Mouse (Mus musculus): ENCODE measurements at regions not wholly inside any gene's neighbourhood (a gene's known extent, or its start where the extent isn't known, plus 50 kb on each side); places are given as distances from the start of the nearest gene placed in this dataset.

DNA sequence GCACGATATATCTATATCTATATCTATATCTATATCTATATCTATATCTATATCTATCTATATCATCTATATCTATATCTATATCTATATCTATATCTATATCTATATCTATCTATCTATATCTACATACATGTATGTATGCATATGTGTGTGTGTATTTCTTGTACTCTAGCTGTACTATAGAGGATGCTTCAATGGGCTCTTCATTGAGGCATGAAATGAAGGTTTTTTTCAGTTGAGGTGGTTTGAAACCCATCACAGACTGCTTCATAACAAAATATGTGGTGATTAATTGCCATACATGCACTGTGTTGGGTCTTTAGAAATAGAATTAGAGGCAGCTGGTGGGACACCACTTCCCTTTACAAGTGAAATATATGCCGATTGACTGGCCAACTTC, 177.9 kb upstream of the Ogfrl1 start:
- Histone ChIP-seq H3K4me2 (replicated peaks; ENCODE audit: low read depth, low read length) (no peak overlapping the region), H3K27ac (ENCODE audit: low read length) (no peak overlapping the region), H3K36me3 (ENCODE audit: insufficient read depth, low read length) (no peaks in the 10 kb centered on the region), H3K27me3 (ENCODE audit: insufficient read depth, low read length) (no peaks in the 10 kb centered on the region), H3K4me1 (ENCODE audit: insufficient read depth, low read length) (no peaks in the 10 kb centered on the region), H3K9me3 (ENCODE audit: low read length) (no peaks in the 10 kb centered on the region), H3K4me3 (ENCODE audit: low read length) (no peak overlapping the region), H3K9ac (replicated peaks; ENCODE audit: low read length) (no peak overlapping the region)
- no peak for ATAC-seq (ENCODE audit: low FRiP score, low TSS enrichment)
- 88% methylated on average over 2 of the region's 2 CpGs for WGBS

DNA sequence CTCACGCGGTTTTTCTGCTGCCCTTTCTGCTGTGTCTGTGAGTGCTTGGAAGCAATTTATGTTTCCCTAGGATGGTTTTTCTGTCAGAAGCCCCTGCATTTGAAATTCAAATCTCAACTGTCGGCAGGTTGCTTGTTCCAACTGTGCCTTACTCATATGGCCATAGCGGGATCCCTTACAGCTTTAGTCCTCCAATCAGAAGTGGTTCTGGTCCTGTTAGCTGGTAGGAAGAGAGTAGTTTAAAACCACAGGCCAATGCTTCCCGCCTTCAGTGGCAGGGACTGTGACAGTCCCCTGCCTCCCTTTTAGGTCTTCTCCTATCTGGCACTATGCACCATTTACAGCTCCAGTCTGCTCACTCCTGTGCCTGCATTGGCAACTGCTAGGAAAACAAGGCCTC, 178.6 kb upstream of the Ogfrl1 start:
- Histone ChIP-seq H3K4me3 (ENCODE audit: low read length) (no peak overlapping the region), H3K4me1 (ENCODE audit: insufficient read depth, low read length) (no peaks in the 10 kb centered on the region), H3K4me2 (replicated peaks; ENCODE audit: low read depth, low read length) (no peak overlapping the region), H3K27me3 (ENCODE audit: insufficient read depth, low read length) (no peaks in the 10 kb centered on the region), H3K36me3 (ENCODE audit: insufficient read depth, low read length) (no peaks in the 10 kb centered on the region), H3K27ac (ENCODE audit: low read length) (no peak overlapping the region), H3K9ac (replicated peaks; ENCODE audit: low read length) (no peak overlapping the region), H3K9me3 (ENCODE audit: low read length) (no peaks in the 10 kb centered on the region)
- no peak for ATAC-seq (ENCODE audit: low FRiP score, low TSS enrichment)
- WGBS, result 71% methylated on average over 5 of the region's 5 CpGs

DNA sequence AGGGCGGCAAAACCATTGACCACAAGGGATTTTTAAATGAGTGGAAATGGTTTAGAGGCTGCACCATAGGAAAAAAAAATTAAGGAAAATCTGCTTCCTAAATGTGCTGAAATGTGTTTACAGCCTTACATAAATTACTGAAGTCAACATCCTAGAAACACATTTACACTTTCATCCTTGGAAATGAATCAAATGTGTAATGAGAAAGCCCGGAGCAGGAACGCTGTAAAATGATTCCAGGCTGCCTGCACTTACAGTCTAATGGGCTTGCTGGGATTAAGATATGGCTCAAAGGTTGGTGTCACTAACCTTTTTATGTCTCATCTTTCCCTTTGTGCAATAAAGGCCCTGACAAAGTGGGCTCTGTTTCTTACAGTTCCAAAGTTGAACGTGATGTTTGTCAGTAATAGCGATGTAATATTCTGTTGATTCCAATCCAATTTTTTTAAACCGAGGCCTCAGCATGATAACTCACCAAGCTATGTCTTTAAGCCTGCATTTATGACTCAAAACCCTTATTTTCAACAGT, 172.1 kb upstream of the B3gat2 start:
- no peak for ATAC-seq (ENCODE audit: low FRiP score, low TSS enrichment)

DNA sequence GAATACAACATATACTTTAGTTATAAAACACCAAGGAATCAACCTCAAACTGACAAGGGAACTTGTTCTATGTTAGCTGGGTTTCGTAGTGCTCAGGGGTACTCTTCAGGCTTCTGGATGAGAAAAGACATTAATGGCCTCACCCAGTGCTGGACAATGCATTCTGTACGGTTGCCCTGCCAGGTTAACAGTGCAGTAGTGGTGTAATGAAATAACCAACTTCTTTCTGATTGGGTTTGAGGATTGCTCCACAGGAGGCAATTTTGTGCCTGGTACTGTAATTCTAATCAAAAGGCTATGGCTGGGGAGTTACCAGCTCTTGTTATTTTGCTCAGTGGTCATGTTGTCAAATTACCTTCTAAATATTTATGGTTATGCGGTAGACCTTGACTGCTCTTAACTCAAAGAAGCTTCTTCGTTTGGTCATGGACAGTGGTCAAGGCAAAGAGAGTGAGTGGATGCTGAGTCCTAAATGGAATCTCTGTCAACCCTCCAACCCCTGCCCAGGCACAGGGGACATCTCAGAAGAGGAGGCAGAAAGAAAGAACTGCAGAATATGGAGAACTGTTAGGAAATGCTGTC, 158.8 kb upstream of the B3gat2 start:
- no peaks in the 10 kb centered on the region for H3K4me1 ChIP-seq (ENCODE audit: insufficient read depth, low read length)
- 60% methylated on average over 4 of the region's 4 CpGs for WGBS
- no peak overlapping the region for H3K9ac ChIP-seq (replicated peaks; ENCODE audit: low read length)
- H3K36me3 ChIP-seq (ENCODE audit: insufficient read depth, low read length), result no peaks in the 10 kb centered on the region
- no peaks in the 10 kb centered on the region for H3K9me3 ChIP-seq (ENCODE audit: low read length)
- peak; percentile 77; the same call in 1 of the 2 replicates for ATAC-seq (ENCODE audit: low FRiP score, low TSS enrichment)
- no peak overlapping the region for H3K4me2 ChIP-seq (replicated peaks; ENCODE audit: low read depth, low read length)
- no peak overlapping the region for H3K4me3 ChIP-seq (ENCODE audit: low read length)
- no peaks in the 10 kb centered on the region for H3K27me3 ChIP-seq (ENCODE audit: insufficient read depth, low read length)
- H3K27ac ChIP-seq (ENCODE audit: low read length), result no peak overlapping the region

More for the DNA sequence above, 172.1 kb upstream of the B3gat2 start:
- Histone ChIP-seq H3K27me3 (ENCODE audit: insufficient read depth, low read length) (no peaks in the 10 kb centered on the region), H3K4me3 (ENCODE audit: low read length) (no peak overlapping the region), H3K4me2 (replicated peaks; ENCODE audit: low read depth, low read length) (no peak overlapping the region), H3K27ac (ENCODE audit: low read length) (no peak overlapping the region), H3K36me3 (ENCODE audit: insufficient read depth, low read length) (no peaks in the 10 kb centered on the region), H3K9ac (replicated peaks; ENCODE audit: low read length) (no peak overlapping the region), H3K4me1 (ENCODE audit: insufficient read depth, low read length) (no peaks in the 10 kb centered on the region), H3K9me3 (ENCODE audit: low read length) (no peaks in the 10 kb centered on the region)
- 50% methylated on average over 6 of the region's 6 CpGs for WGBS

DNA sequence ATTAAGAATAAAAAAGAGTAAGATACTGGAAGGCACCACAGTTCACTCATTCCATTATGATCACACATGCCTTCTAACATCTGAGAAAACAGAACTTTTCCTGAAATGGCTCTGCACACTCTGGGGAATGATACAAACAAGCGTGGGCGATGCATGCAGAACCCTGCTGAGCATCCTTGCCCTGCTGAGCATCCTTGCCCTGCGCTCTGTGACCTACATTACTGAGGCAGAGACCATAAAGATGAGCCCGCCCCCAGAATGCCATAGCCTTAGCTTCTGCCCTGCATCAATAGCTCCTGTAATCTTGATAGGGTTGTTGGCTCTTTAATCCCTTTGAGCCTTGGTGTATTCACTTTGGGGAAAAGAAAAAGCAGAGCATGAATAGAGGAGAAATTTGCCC, 132.2 kb upstream of the B3gat2 start:
- H3K9ac ChIP-seq (replicated peaks; ENCODE audit: low read length), result no peak overlapping the region
- no peak overlapping the region for H3K27ac ChIP-seq (ENCODE audit: low read length)
- no peaks in the 10 kb centered on the region for H3K4me1 ChIP-seq (ENCODE audit: insufficient read depth, low read length)
- no peaks in the 10 kb centered on the region for H3K27me3 ChIP-seq (ENCODE audit: insufficient read depth, low read length)
- ATAC-seq (ENCODE audit: low FRiP score, low TSS enrichment), result no peak
- no peaks in the 10 kb centered on the region for H3K36me3 ChIP-seq (ENCODE audit: insufficient read depth, low read length)
- 51% methylated on average over 4 of the region's 4 CpGs for WGBS
- H3K4me2 ChIP-seq (replicated peaks; ENCODE audit: low read depth, low read length), result no peak overlapping the region
- H3K9me3 ChIP-seq (ENCODE audit: low read length), result peaks cover 3% of the 10 kb centered on the region
- no peak overlapping the region for H3K4me3 ChIP-seq (ENCODE audit: low read length)

DNA sequence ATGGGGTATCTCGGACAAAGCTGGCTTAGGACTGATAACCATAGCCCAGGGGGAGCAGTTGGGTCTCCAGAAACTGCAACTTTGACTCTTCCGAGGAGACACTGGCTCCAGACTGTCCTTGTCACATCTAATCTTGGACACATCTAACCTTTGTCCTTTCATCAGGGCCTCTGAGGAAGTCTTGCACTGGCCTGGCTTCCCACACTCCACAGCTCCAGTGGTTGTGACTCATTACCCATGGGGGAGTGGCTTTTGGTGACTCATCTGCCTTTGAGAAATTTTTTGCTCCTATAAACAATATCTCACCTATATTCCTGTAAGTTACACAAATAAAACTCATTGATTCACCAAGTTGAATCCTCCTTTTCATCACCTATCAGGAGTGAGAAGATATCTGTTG, 116.5 kb upstream of the B3gat2 start:
- ATAC-seq (ENCODE audit: low FRiP score, low TSS enrichment), result no peak
- no peak overlapping the region for H3K4me3 ChIP-seq (ENCODE audit: low read length)
- WGBS, result 72% methylated on average over 2 of the region's 2 CpGs

DNA sequence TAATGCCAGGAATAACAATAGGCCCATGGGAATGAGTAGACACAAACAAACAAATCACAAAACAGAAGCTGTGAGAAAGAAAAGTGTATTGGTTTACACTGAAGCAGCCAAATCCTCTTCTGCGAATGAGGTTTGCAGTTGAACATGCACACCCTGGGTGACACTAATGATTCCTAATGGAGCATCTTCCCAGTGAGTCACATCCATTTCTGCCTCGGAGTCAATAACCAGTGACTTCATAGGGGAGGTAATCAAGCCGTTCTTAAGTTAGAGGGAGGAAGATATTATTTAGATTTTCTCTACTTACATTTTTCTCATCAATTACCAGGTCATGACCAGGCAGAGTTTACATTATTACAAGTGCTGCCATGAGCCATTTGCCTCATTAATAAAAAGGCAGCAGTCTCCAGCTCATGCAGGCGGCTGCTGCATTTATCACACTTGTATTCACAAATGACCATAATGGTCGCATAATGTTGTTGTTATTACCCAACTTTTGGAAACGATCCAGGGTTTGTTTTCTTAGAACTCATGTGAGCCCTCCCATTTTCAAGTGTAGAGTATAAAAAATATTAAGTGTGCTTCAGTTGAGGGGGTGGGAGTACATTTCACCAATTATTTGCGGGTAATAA, 112.6 kb upstream of the B3gat2 start:
- Histone ChIP-seq H3K4me2 (replicated peaks; ENCODE audit: low read depth, low read length) (no peak overlapping the region), H3K9ac (replicated peaks; ENCODE audit: low read length) (no peak overlapping the region), H3K27ac (ENCODE audit: low read length) (no peak overlapping the region), H3K27me3 (ENCODE audit: insufficient read depth, low read length) (no peaks in the 10 kb centered on the region), H3K4me3 (ENCODE audit: low read length) (no peak overlapping the region), H3K4me1 (ENCODE audit: insufficient read depth, low read length) (no peaks in the 10 kb centered on the region), H3K36me3 (ENCODE audit: insufficient read depth, low read length) (no peaks in the 10 kb centered on the region), H3K9me3 (ENCODE audit: low read length) (no peaks in the 10 kb centered on the region)
- no peak for ATAC-seq (ENCODE audit: low FRiP score, low TSS enrichment)
- 71% methylated on average over 7 of the region's 7 CpGs for WGBS

More for the DNA sequence above, 116.5 kb upstream of the B3gat2 start:
- H3K36me3 ChIP-seq (ENCODE audit: insufficient read depth, low read length), result no peaks in the 10 kb centered on the region
- H3K9ac ChIP-seq (replicated peaks; ENCODE audit: low read length), result no peak overlapping the region
- H3K4me1 ChIP-seq (ENCODE audit: insufficient read depth, low read length), result no peaks in the 10 kb centered on the region
- H3K27me3 ChIP-seq (ENCODE audit: insufficient read depth, low read length), result no peaks in the 10 kb centered on the region
- no peak overlapping the region for H3K4me2 ChIP-seq (replicated peaks; ENCODE audit: low read depth, low read length)
- no peak overlapping the region for H3K27ac ChIP-seq (ENCODE audit: low read length)
- no peaks in the 10 kb centered on the region for H3K9me3 ChIP-seq (ENCODE audit: low read length)

DNA sequence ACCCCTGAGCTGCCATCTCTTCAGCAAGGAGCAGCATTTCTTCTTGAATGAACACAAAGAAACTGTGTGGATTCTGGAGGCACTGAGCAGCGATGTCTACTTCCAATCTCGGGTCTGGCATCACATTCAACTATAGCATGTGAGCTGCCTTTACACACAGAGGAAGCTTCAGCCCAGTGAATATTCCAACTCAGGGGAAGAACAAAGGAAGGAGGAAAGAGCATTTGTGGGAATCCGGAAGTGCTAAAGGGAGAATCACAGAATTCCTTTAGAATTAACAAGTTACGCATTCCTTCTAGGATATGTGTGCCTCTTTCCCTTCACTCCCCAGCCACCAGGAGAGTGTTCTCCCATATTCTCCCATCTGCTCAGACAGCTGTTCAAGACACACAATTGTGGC, 111.7 kb upstream of the B3gat2 start:
- 86% methylated on average over 4 of the region's 4 CpGs for WGBS

DNA sequence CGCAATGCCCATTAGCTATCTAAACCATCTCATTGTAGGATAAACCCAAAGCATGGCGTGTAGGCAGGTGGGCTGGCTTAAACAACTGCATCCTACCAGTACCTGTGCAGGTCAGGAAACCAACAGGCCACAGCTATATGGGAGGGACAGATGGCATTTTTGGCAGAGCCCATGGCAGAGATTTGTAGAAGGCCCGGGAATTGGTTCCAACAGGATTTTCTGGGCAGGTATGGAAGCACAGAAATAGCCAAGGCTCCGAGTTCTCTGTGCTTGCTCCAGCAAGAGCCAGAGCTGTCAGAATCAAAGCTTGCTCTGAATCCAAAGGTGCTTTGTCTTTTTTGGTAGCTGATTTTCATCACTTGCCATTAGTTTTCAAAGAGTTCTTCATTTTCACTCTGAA, 107.9 kb upstream of the B3gat2 start:
- Histone ChIP-seq H3K27me3 (ENCODE audit: insufficient read depth, low read length) (no peaks in the 10 kb centered on the region), H3K36me3 (ENCODE audit: insufficient read depth, low read length) (no peaks in the 10 kb centered on the region), H3K27ac (ENCODE audit: low read length) (no peak overlapping the region), H3K4me3 (ENCODE audit: low read length) (no peak overlapping the region), H3K4me1 (ENCODE audit: insufficient read depth, low read length) (no peaks in the 10 kb centered on the region), H3K9ac (replicated peaks; ENCODE audit: low read length) (no peak overlapping the region), H3K4me2 (replicated peaks; ENCODE audit: low read depth, low read length) (no peak overlapping the region), H3K9me3 (ENCODE audit: low read length) (no peaks in the 10 kb centered on the region)
- 88% methylated on average over 4 of the region's 4 CpGs for WGBS
- no peak for ATAC-seq (ENCODE audit: low FRiP score, low TSS enrichment)

More for the DNA sequence above, 111.7 kb upstream of the B3gat2 start:
- Histone ChIP-seq H3K4me1 (ENCODE audit: insufficient read depth, low read length) (no peaks in the 10 kb centered on the region), H3K4me2 (replicated peaks; ENCODE audit: low read depth, low read length) (no peak overlapping the region), H3K4me3 (ENCODE audit: low read length) (no peak overlapping the region), H3K27ac (ENCODE audit: low read length) (no peak overlapping the region), H3K36me3 (ENCODE audit: insufficient read depth, low read length) (no peaks in the 10 kb centered on the region), H3K27me3 (ENCODE audit: insufficient read depth, low read length) (no peaks in the 10 kb centered on the region), H3K9ac (replicated peaks; ENCODE audit: low read length) (no peak overlapping the region), H3K9me3 (ENCODE audit: low read length) (no peaks in the 10 kb centered on the region)
- ATAC-seq (ENCODE audit: low FRiP score, low TSS enrichment), result no peak

DNA sequence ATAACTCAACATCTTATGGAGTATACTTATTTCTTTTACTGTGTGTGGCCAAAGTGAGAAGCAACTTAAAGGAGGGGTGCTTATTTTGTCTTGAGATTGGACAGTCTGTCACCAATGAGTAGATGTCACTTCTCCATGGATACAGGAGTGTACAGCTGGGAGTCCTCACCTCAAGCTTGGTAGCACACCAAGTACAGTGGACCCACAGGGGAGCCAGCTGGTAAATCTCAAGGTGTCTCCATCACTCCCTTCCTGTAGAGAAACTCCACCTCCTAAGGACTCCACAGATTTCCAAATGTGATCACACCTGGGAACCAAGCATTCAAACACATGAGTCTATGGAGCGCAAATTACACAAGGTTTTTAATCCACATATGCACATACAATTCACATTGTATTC, 105.8 kb upstream of the B3gat2 start:
- no peaks in the 10 kb centered on the region for H3K9me3 ChIP-seq (ENCODE audit: low read length)
- no peaks in the 10 kb centered on the region for H3K4me1 ChIP-seq (ENCODE audit: insufficient read depth, low read length)
- H3K4me2 ChIP-seq (replicated peaks; ENCODE audit: low read depth, low read length), result no peak overlapping the region
- H3K27me3 ChIP-seq (ENCODE audit: insufficient read depth, low read length), result no peaks in the 10 kb centered on the region
- H3K4me3 ChIP-seq (ENCODE audit: low read length), result no peak overlapping the region
- H3K9ac ChIP-seq (replicated peaks; ENCODE audit: low read length), result no peak overlapping the region
- no peak for ATAC-seq (ENCODE audit: low FRiP score, low TSS enrichment)
- H3K27ac ChIP-seq (ENCODE audit: low read length), result no peak overlapping the region
- WGBS, result 97% methylated on average over 1 of the region's 1 CpGs
- H3K36me3 ChIP-seq (ENCODE audit: insufficient read depth, low read length), result no peaks in the 10 kb centered on the region

Measured in kidney, embryonic 16.5 days (tissue).